Mouse (Mus musculus) small intestine, adult 2 months (tissue): Measurements from ENCODE around the gene Zfp580.

Experiments
- CTCF ChIP-seq: fragments of 200-500 bp; IDR thresholded peaks from 2 replicates; pipeline ENCODE4 v1.5.1; 2012; ENCODE audit warnings: low read depth, mild to moderate bottlenecking, control low read depth, inconsistent platforms, low read length, moderate library complexity, mixed read lengths; ENCODE audit not compliant: insufficient replicate concordance, insufficient read length; ENCODE audit errors: extremely low read depth
- POLR2A ChIP-seq: fragments of 200-500 bp; IDR thresholded peaks from 2 replicates; pipeline ENCODE4 v1.6.1; 2012; ENCODE audit warnings: low read depth, mild to moderate bottlenecking, control low read depth, inconsistent platforms, low read length, moderate library complexity

- no peak for TF ChIP-seq CTCF
- TF ChIP-seq POLR2A = no peak
These were observed 51.2 kb downstream of the Zfp580 start for GRCm38 (mm10) chr7:5102564-5102963.
